Mouse (Mus musculus) megakaryocyte progenitor cell, adult 5-6 weeks (primary cell): ENCODE data around the gene Mlec. TPM values are rescaled to one million over a fixed set of nuclear protein-coding genes. Genes with fewer than 3 reads are reported as not detected.
"Not testable (repeated sequence)": the region's sequence is repeated elsewhere in the genome, so short reads cannot be mapped to it uniquely, and the experiment has no call there.

Experiments used
- ATAC-seq: replicated peaks from 2 replicates; pipeline ENCODE4 v1.8.0; 2016; ENCODE audit warnings: mild to moderate bottlenecking, moderate TSS enrichment, inconsistent platforms; ENCODE audit not compliant: poor library complexity
- total RNA-seq, 2 experiments: library from RNA; stranded (forward) in 1 of 2; stranded (reverse) in 1 of 2; fragments of 157-497, 149-512 nt in 1 of 2; fragments of 200-1000 nt in 1 of 2; gene quantifications; 2 replicates each; pipeline versions ENCODE4 v1.2.3 to v1.2.4; 2015 to 2017

The Mlec gene
- total RNA-seq, 2 experiments from 2014 or later = 242 to 276 TPM

- no peak for ATAC-seq
Measured at GRCm38 (mm10) chr5:115127421-115128179, 30.4 kb downstream of the Mlec start.

DNA sequence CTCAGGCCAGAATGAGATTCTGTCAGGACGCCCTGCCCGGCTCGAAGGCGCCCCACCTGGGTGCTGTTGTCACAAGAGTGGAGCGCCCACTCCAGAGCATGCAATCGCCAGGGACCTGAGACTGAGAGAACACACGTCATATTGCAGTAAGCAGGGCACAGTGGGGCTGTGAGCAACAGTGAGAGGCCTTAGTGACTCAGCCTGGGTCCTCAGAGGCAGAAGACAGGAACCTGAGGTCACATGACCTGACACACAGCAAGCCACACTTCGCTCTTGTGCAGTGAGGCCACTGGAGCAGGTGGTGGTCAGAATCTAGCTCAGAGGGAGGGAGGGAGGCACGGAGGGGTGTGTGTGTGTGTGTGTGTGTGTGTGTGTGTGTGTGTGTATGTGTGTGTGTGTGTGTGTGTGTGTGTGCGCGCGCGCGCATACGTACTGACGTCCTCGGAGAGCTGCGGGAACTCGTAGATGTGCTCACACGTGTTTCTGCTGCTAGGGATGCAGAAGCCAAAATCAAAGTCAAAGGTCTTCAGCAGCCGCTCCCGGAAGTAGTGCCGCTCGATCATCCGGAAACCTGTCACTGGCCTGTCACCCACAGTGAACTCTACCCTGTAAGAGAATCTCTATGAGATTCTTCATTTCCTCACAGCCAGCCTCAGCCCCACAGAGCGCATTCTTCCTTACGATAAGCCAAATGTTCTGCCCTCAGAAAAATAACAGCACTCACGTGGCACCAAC, 31.2 kb downstream of the Mlec start:
- peak; percentile 29; the same call in 1 of the 2 replicates for ATAC-seq

DNA sequence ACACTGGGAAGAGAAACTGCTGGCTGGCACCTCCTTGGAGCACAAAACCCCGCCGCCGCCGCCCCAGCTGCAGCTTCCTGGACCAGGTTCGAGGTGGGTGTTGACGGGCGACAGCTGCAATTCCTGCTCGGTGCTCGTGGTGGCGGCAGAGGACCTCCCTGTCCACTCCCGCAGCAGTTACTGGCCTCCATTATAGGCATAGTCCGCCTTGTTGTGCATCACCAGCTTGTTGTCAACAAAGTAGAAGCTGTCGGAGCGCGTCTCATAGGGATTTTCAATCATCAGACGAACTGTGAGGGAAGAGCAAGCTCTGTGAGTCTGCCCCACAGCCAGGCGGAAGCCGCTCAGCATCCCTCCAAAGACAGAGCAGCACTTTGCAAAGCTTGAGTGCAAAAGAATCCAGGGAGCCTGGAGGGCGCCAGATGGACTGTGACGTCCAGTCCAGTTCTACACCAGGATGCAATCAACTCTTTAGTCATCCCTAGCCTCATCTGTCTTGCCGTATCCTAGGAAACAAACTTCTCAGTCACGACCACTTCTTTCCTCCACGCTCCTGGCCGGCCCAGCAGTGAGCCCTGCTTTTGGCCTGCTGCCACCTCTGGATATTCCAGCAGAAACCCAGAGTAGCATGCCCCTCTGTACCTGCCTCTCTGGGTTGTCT, 32.6 kb downstream of the Mlec start:
- ATAC-seq = peak; percentile 98

DNA sequence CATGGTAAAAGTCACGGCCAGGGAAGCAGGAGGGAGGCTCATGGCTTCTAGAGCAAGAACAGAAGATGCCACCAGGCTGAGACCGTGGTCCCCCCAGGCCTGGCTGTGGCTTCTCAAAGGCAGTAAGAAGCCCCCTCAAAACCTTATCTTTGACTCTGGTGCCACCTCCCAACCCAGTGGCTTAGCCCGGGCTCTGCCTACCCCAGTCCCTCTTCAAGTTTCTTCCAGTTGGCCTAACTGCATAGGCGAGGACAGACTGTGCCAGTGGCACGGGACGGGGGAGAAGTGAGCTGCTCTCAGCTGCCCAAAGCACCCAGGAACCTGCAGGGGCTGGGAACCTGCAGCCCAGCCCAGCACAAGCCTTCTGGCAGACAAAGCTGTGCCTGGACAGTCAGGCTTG, 33.3 kb downstream of the Mlec start:
- no peak for ATAC-seq

DNA sequence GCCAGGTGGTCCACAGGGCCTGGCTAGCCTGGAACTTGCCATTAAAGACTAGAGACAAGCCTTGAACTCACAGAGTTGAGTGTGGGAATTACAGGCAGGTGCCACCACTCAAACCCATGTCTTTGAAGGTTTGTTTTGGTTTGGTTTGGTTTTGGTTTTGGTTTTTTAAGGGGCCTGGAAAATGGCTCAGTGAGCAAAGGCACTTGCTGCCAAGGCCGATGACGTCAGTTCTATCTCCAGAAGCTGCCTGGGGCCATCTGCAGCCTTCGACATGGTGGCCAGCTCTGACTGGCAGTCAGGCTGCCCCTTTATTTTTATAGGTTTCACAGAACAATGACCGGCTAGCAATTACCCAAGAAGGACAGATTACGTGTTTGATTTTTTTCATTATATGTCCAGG, 37.0 kb downstream of the Mlec start:
- no peak for ATAC-seq

DNA sequence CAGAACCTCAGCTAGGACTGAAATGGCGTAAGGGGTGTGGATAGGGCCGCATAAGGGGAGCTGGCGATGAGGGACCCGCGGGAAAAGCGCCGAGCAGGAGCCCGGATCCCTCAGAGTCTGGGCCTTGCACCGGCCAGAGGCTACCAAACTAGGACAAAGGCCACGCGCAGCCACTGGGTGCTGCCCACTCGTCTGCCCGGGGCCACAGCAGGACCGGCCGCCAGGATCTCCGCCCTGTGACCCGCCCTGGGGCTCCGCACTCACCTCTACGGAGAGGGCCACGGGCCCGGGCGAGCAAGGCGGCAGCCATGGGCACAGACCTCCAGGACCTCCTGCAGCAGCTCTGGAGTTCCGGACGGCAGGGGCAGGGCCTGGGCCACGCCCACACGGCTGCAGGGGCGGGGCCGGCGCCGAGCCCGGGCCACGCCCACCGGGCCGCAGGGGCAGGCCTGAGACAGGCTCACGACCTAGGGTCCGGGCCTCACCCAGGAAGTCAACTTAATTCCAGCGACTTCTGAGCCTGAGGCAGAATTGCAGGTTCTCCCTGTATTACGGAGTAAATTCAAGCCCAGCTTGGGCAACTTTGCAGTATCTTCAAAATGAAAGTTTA, 38.9 kb downstream of the Mlec start, which contains the start of gene Acads:
Gene Acads, minus strand, starts transcription at position 386 of the 610 bp plus-strand sequence.
- ATAC-seq = peak; percentile 93

DNA sequence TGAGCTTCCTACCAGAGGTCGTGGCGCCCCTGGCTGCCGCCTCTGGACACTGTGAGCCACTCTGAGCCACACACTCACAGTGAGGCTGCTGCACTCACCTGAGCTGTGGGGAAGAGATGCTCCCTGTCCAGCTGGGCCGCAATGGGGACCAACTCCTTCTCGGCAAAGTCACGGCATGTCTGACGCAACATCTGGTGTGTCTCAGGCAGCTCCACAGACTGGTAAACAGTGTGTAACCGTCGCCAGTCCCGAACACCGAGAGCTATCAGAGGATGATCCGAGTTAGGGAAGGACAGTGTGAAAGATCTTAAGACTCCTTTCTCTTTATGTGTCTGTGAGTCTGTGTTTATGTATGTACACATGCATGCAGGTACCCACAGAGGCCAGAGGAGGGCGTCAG, 40.5 kb downstream of the Mlec start:
- no peak for ATAC-seq

DNA sequence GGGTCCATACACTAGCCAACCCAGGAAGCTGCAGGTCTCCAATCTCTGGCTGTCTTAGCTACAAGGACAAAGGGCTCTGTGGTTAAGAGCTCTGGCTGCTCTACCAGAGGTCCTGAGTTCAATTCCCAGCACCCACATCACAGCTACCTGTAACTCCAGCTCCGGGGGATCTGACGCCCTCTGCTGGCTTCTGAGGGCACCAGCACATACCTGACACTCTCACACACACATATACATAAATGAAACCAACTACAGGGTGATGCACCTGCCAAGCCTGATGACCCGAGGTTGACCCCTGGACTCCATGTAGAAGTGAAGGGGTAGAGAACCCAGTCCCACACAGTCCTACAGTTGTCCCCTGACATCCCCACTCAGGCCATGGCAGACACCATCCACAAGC, 41.6 kb downstream of the Mlec start:
- no peak for ATAC-seq

- ATAC-seq = no peak
Measured at GRCm38 (mm10) chr5:115114501-115114900, 43.5 kb downstream of the Mlec start.

DNA sequence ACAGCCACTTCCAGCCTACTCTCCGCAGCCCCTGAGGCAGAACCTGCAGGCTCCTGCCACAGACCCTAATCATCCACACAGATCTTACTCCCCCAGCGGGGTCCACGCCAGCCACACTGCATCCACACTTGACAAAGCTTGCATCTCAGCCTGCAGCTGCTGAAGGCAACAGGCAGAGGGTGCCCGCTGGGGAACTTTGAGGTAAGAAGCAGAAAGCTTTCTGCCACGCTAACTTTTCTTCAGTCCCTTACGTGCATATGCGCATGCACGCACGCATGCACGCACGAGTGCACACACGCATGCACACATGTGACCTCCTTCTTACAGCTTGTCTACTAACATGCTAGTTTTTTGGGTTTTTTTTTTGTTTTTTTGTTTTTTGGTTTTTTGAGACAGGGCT, 44.7 kb downstream of the Mlec start:
- ATAC-seq = no peak

GRCm38 (mm10) chr5:115111156-115111555, 46.8 kb downstream of the Mlec start:
- ATAC-seq = no peak

- ATAC-seq = not testable (repeated sequence)
Measured at GRCm38 (mm10) chr5:115103253-115103652, 54.7 kb downstream of the Mlec start.

GRCm38 (mm10) chr5:115102231-115102630, 55.7 kb downstream of the Mlec start:
- no peak for ATAC-seq

DNA sequence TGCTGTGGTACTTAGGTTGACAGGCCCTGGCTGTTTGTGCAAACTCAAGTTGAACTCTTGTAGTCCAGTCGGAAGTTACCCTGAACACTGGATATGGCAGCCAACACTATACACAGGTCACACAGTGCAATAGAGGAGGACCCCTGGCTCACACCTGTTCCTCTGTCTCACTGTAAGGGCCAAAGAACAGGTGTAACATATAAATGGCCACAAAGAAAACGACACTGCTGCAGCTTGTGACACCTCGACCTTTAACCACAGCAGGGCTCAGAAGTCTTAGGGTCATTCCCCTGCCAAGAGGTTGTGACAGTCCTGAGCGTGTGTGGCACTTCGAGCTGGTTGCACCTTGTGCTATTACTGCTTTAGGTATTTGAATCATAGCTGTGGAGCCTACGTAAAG, 57.5 kb downstream of the Mlec start:
- ATAC-seq = no peak

DNA sequence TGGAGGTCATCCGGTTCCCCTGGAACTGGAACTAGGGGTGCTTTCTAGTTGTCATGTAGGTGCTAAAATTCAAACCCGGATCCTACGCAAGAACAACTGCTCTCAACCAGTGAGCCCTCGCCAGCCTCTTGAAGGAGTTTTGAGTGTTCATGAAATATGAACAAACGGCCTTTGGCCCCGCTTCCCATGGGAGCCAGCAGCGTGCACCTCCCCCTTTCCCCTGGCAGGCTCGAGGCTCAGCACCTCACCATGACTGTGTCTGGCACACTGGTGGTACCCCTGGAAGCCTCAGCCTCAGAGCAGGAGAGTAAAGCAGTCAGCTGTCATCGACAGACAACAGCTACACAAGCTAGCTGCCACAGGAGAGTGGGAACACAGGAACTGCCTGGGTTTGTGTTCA, 58.0 kb downstream of the Mlec start:
- ATAC-seq = no peak

- no peak for ATAC-seq
Measured at GRCm38 (mm10) chr5:115099530-115099929, 58.4 kb downstream of the Mlec start.

GRCm38 (mm10) chr5:115098195-115098594, 59.8 kb downstream of the Mlec start, which contains the start of gene Gm10401:
Gene Gm10401, minus strand, starts transcription at chr5:115098295.
- no peak for ATAC-seq
